Mouse (Mus musculus): ENCODE results near the gene Elk3. TPM values are rescaled to one million over a fixed set of nuclear protein-coding genes. Genes with fewer than 3 reads are reported as not detected.

The Elk3 gene
- total RNA-seq, 1 experiment, result 15.7 TPM

DNA sequence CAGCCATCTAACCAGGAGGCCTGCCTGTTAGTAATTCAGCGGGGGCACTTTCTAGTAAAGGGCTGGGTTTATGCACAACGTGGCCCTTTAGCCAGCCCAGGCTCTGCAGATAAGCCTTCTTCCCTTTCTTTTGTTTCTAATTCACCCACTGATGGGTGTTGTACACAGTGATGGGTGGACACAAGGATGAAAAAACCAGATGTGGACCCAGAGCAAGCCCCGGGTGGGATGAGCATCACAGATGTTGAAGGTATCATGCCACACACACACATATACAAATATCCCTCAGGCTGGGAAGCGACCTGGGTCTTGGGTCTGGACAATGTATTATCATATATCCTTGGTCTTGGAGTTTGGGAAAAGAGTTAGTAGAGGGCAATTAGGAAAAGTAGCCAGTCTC, 7.7 kb downstream of the Elk3 start:
- in situ Hi-C loops (cut with MboI; ENCODE audit: low sequenced_read_pairs in 2 of 2, unreplicated experiment in 2 of 2), result no loop called here
- H3K4me1 ChIP-seq (ENCODE audit: control insufficient read depth in 2 of 2, insufficient read depth in 2 of 2, low read length in 2 of 2, poor library complexity in 1 of 2), result peaks cover 3% of the 10 kb centered on the region in 2 experiments; a peak in 3 of 4 replicates
- H3K4me3 ChIP-seq (ENCODE audit: insufficient read depth in 1 of 2, low read depth in 1 of 2, low read length in 2 of 2, poor library complexity in 1 of 2, severe bottlenecking in 1 of 2), result no peak overlapping the region
- TF ChIP-seq ZC3H11A (IDR thresholded peaks at IDR 0.05; ENCODE audit: borderline replicate concordance, low read depth, low read length) (no peak), HCFC1 (IDR thresholded peaks at IDR 0.05; ENCODE audit: borderline replicate concordance, insufficient read depth, low read length) (no peak), MAFK (IDR thresholded peaks at IDR 0.05; ENCODE audit: insufficient read depth, low read depth, low read length) (no peak), ZNF384 (IDR thresholded peaks at IDR 0.05; ENCODE audit: low read depth, low read length) (no peak), CHD2 (IDR thresholded peaks at IDR 0.05; ENCODE audit: low read depth, low read length) (no peak)
- H3K27ac ChIP-seq (ENCODE audit: insufficient read depth, low read depth, low read length, poor library complexity, severe bottlenecking), result no peak overlapping the region
- H3K9ac ChIP-seq (ENCODE audit: insufficient read depth, low read depth, low read length, poor library complexity, severe bottlenecking), result no peak overlapping the region
- H3K9me3 ChIP-seq (ENCODE audit: control insufficient read depth, insufficient read depth, low read depth, low read length), result no peaks in the 10 kb centered on the region
- DNase-seq (ENCODE audit: low read depth, low spot score), result no peak
- no peaks in the 10 kb centered on the region for H3K36me3 ChIP-seq (ENCODE audit: control insufficient read depth, insufficient read depth, low read length, poor library complexity, severe bottlenecking)

DNA sequence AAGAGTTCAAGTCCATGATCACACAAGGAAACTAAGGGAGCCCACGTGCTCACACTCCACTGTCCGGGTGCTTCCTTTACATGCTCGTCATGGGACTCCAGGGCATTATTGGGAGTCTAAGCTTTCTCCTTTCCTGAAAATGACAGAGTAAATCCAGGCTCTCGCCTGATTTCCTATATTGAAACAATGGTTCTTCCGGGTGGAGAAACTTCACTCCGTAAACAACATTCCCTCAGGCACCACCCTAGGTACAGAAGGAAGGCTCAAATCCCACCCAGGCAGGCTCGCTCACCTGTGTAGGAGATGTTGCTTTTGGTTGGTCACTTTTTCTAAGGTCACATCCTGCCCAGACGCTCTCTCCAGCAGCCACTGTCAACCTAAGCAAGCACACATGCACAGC, 9.1 kb downstream of the Elk3 start:
- H3K9me3 ChIP-seq (ENCODE audit: control insufficient read depth, insufficient read depth, low read depth, low read length), result no peaks in the 10 kb centered on the region
- in situ Hi-C loops (cut with MboI; ENCODE audit: low sequenced_read_pairs in 2 of 2, unreplicated experiment in 2 of 2), result no loop called here
- TF ChIP-seq MAFK (IDR thresholded peaks at IDR 0.05; ENCODE audit: insufficient read depth, low read depth, low read length) (no peak), CHD2 (IDR thresholded peaks at IDR 0.05; ENCODE audit: low read depth, low read length) (no peak), ZC3H11A (IDR thresholded peaks at IDR 0.05; ENCODE audit: borderline replicate concordance, low read depth, low read length) (no peak), ZNF384 (IDR thresholded peaks at IDR 0.05; ENCODE audit: low read depth, low read length) (no peak), HCFC1 (IDR thresholded peaks at IDR 0.05; ENCODE audit: borderline replicate concordance, insufficient read depth, low read length) (no peak)
- no peak overlapping the region for H3K27ac ChIP-seq (ENCODE audit: insufficient read depth, low read depth, low read length, poor library complexity, severe bottlenecking)
- no peak overlapping the region for H3K9ac ChIP-seq (ENCODE audit: insufficient read depth, low read depth, low read length, poor library complexity, severe bottlenecking)
- H3K4me1 ChIP-seq (ENCODE audit: control insufficient read depth in 2 of 2, insufficient read depth in 2 of 2, low read length in 2 of 2, poor library complexity in 1 of 2), result peaks cover 4 to 8% of the 10 kb centered on the region in 2 experiments; a peak in 3 of 4 replicates
- no peaks in the 10 kb centered on the region for H3K36me3 ChIP-seq (ENCODE audit: control insufficient read depth, insufficient read depth, low read length, poor library complexity, severe bottlenecking)
- no peak for DNase-seq (ENCODE audit: low read depth, low spot score)
- H3K4me3 ChIP-seq (ENCODE audit: insufficient read depth in 1 of 2, low read depth in 1 of 2, low read length in 2 of 2, poor library complexity in 1 of 2, severe bottlenecking in 1 of 2), result no peak overlapping the region

DNA sequence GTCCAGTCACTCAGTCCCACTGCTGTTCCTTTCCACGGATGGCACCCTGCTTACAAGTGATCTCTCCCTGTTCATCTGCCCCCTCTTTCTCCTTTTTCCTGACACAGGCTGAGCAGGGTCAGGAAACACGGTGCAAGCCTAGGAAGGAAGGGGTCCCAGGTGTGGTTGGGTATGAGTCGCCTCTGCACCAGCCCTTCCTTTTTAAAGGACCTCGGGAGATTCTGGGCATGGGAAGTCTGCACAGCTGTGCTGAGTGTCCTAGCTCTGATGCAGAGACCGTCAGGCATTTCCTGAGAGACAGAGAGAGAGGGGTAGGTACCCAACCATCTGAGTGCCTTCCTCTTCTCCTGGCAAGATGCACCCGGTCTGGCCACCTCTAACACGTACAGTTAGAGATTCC, 12.7 kb downstream of the Elk3 start:
- no peaks in the 10 kb centered on the region for H3K9me3 ChIP-seq (ENCODE audit: control insufficient read depth, insufficient read depth, low read depth, low read length)
- no peak for DNase-seq (ENCODE audit: low read depth, low spot score)
- in situ Hi-C loops (cut with MboI; ENCODE audit: low sequenced_read_pairs in 2 of 2, unreplicated experiment in 2 of 2), result loop anchor here in 1 of 2 experiments (5.0 kb wide), 1 partner anchor 69 kb away; no protein-coding TSS in a partner anchor
- H3K36me3 ChIP-seq (ENCODE audit: control insufficient read depth, insufficient read depth, low read length, poor library complexity, severe bottlenecking), result no peaks in the 10 kb centered on the region
- H3K27ac ChIP-seq (ENCODE audit: insufficient read depth, low read depth, low read length, poor library complexity, severe bottlenecking), result peak overlapping the region; percentile 81; the same call in 1 of the 2 replicates
- H3K4me3 ChIP-seq (ENCODE audit: insufficient read depth in 1 of 2, low read depth in 1 of 2, low read length in 2 of 2, poor library complexity in 1 of 2, severe bottlenecking in 1 of 2), result no peak overlapping the region
- peaks cover 8 to 13% of the 10 kb centered on the region in 2 experiments; a peak in 3 of 4 replicates for H3K4me1 ChIP-seq (ENCODE audit: control insufficient read depth in 2 of 2, insufficient read depth in 2 of 2, low read length in 2 of 2, poor library complexity in 1 of 2)
- peak overlapping the region; percentile 40; the same call in 1 of the 2 replicates for H3K9ac ChIP-seq (ENCODE audit: insufficient read depth, low read depth, low read length, poor library complexity, severe bottlenecking)
- no peak for TF ChIP-seq HCFC1 (IDR thresholded peaks at IDR 0.05; ENCODE audit: borderline replicate concordance, insufficient read depth, low read length)
- TF ChIP-seq CHD2 (IDR thresholded peaks at IDR 0.05; ENCODE audit: low read depth, low read length), result no peak
- no peak for TF ChIP-seq ZC3H11A (IDR thresholded peaks at IDR 0.05; ENCODE audit: borderline replicate concordance, low read depth, low read length)
- TF ChIP-seq ZNF384 (IDR thresholded peaks at IDR 0.05; ENCODE audit: low read depth, low read length), result no peak
- TF ChIP-seq MAFK (IDR thresholded peaks at IDR 0.05; ENCODE audit: insufficient read depth, low read depth, low read length), result no peak

DNA sequence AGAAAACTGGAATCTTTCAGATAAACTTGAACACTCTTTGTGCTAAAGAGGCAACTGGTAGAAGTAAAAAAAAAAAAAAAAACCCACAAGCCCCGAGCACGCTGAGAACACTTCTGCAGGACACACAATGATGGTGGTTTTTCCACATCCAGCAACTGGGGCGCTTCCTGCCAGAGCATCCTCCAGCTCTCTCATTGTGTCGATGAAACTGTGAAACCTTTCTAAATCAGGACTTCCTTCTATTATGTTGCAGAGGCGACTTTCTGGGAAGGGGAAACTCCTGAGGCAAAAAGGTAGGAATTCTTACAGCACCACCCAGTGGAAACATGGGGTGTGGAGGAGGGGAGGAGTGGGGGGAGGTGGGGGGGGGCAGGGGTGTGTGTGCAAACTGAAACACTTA, 13.2 kb downstream of the Elk3 start:
- in situ Hi-C loops (cut with MboI; ENCODE audit: low sequenced_read_pairs in 2 of 2, unreplicated experiment in 2 of 2), result loop anchor here in 1 of 2 experiments (5.0 kb wide), 1 partner anchor 70 kb away; no protein-coding TSS in a partner anchor
- Histone ChIP-seq H3K36me3 (ENCODE audit: control insufficient read depth, insufficient read depth, low read length, poor library complexity, severe bottlenecking) (no peaks in the 10 kb centered on the region), H3K4me3 (ENCODE audit: insufficient read depth in 1 of 2, low read depth in 1 of 2, low read length in 2 of 2, poor library complexity in 1 of 2, severe bottlenecking in 1 of 2) (no peak overlapping the region), H3K4me1 (ENCODE audit: control insufficient read depth in 2 of 2, insufficient read depth in 2 of 2, low read length in 2 of 2, poor library complexity in 1 of 2) (peaks cover 8 to 13% of the 10 kb centered on the region in 2 experiments; a peak in 3 of 4 replicates), H3K27ac (ENCODE audit: insufficient read depth, low read depth, low read length, poor library complexity, severe bottlenecking) (peak overlapping the region; percentile 81; the same call in 1 of the 2 replicates), H3K9me3 (ENCODE audit: control insufficient read depth, insufficient read depth, low read depth, low read length) (no peaks in the 10 kb centered on the region), H3K9ac (ENCODE audit: insufficient read depth, low read depth, low read length, poor library complexity, severe bottlenecking) (no peak overlapping the region; the same call in 1 of the 2 replicates)
- TF ChIP-seq HCFC1 (IDR thresholded peaks at IDR 0.05; ENCODE audit: borderline replicate concordance, insufficient read depth, low read length) (no peak), ZNF384 (IDR thresholded peaks at IDR 0.05; ENCODE audit: low read depth, low read length) (no peak), ZC3H11A (IDR thresholded peaks at IDR 0.05; ENCODE audit: borderline replicate concordance, low read depth, low read length) (no peak), MAFK (IDR thresholded peaks at IDR 0.05; ENCODE audit: insufficient read depth, low read depth, low read length) (no peak), CHD2 (IDR thresholded peaks at IDR 0.05; ENCODE audit: low read depth, low read length) (no peak)
- DNase-seq (ENCODE audit: low read depth, low spot score), result no peak
